ENCODE assay signal across 13 mouse cellular contexts in genomic region chr14:27860371-27861046, GRCm38 (mm10).
DNase-seq lines count a peak whose midpoint lies in the region; ATAC-seq lines count a peak whose summit lies in the region.
"Had no signal": no experiment of that assay in that cellular context is flagged by ENCODE, and none has a peak within 500 bp of the region (broad histone marks: within the 10 kb centered on the region; RNA-seq: fewer than 3 reads in every experiment).

No protein-coding gene starts in this region.

- no peak overlapping the region for H3K9ac ChIP-seq in kidney, embryonic 15.5 days
- H3K9ac ChIP-seq: forebrain, postnatal 0 days; heart, embryonic 12.5 days had no signal

- ATAC-seq in cerebellum, adult (ENCODE audit: insufficient number of reproducible peaks, low FRiP score, low TSS enrichment): peak; percentile 67
- no peak for ATAC-seq in kidney, embryonic 15.5 days (replicated peaks; ENCODE audit: low FRiP score)
- no peak for ATAC-seq in inflammation-experienced regulatory T-cells, adult 6 months
- ATAC-seq: forebrain, postnatal 0 days had no signal

- H3K4me1 ChIP-seq in kidney, embryonic 15.5 days: no peaks in the 10 kb centered on the region

- WGBS in kidney, embryonic 15.5 days: 82% methylated on average over 6 of the region's 6 CpGs

- no peak overlapping the region for H3K4me3 ChIP-seq in kidney, embryonic 15.5 days (replicated peaks)
- H3K4me3 ChIP-seq: heart, embryonic 12.5 days; midbrain, embryonic 10.5 days; myocyte had no signal

- no peak overlapping the region for H3K4me2 ChIP-seq in kidney, embryonic 15.5 days
- H3K4me2 ChIP-seq: heart, embryonic 12.5 days had no signal

- intact Hi-C loops in gastrocnemius, postnatal 36 days (cut with DNase I): no loop called here

- DNase-seq in cerebellum, postnatal 4 days (ENCODE audit: low spot score in 2 of 2): no peak
- DNase-seq in cerebellum, adult 8-10 months: peak; percentile 52
- peak; percentile 70 for DNase-seq in layer of hippocampus, adult 9-10 months (ENCODE audit: low spot score)
- peak; percentile 34 to 61 for DNase-seq in right cerebral cortex, postnatal 10 days (ENCODE audit: low spot score in 2 of 2)
- DNase-seq in gastrocnemius, postnatal 36 days: no peak
- DNase-seq: forebrain, postnatal 0 days; kidney, adult 2 months had no signal

- H3K27ac ChIP-seq in kidney, embryonic 15.5 days: no peak overlapping the region
- H3K27ac ChIP-seq: midbrain, embryonic 10.5 days had no signal

- H3K27me3 ChIP-seq in kidney, embryonic 15.5 days: no peaks in the 10 kb centered on the region
- H3K27me3 ChIP-seq: heart, embryonic 12.5 days had no signal

- no peaks in the 10 kb centered on the region for H3K36me3 ChIP-seq in kidney, embryonic 15.5 days
- H3K36me3 ChIP-seq: heart, embryonic 12.5 days; midbrain, embryonic 10.5 days had no signal

- no peaks in the 10 kb centered on the region for H3K9me3 ChIP-seq in kidney, embryonic 15.5 days (replicated peaks)
- H3K9me3 ChIP-seq: heart, embryonic 12.5 days; midbrain, embryonic 10.5 days had no signal

Comparison
In these comparisons a context has a peak if more than half of its experiments do, and no peak if none do; other contexts are left out.
1. DNase-seq: peak in cerebellum, adult 8-10 months (single experiment), layer of hippocampus, adult 9-10 months (single experiment) and right cerebral cortex, postnatal 10 days (2 of 2); none in cerebellum, postnatal 4 days (0 of 2) and gastrocnemius, postnatal 36 days (0 of 2).